Comparison of ENCODE assay signal across 26 mouse cellular contexts in the genomic region with DNA sequence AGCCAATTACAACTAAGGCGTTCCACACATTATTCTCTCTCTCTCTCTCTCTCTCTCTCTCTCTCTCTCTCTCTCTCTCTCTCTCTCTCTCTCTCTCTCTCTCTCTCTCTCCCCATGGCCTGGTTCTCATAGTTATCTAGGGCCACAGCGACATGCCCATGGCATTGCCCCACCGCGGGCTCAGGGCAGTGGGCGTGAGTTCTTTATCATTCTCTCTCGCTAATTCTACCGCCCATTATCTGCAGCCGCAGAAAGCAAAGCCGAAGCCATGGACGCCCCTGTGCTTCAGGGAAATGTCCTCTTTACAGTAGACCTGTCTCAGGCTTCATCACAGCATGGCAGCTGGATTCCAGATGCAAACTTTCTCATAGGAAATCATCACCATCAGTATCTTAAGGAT. TPM values are rescaled to one million over a fixed set of nuclear protein-coding genes. Genes with fewer than 3 reads are reported as not detected.
DNase-seq lines count a peak whose midpoint lies in the region; ATAC-seq and TF ChIP-seq lines count a peak whose summit lies in the region.
"Had no signal": no experiment of that assay in that cellular context is flagged by ENCODE, and none has a peak within 500 bp of the region (broad histone marks: within the 10 kb centered on the region; RNA-seq: fewer than 3 reads in every experiment).

No protein-coding gene starts in this region.

- H3K4me1 ChIP-seq in heart, embryonic 13.5 days = peaks cover 4% of the 10 kb centered on the region
- H3K4me1 ChIP-seq in liver, embryonic 13.5 days (replicated peaks) = peaks cover 3% of the 10 kb centered on the region
- no peaks in the 10 kb centered on the region for H3K4me1 ChIP-seq in liver, embryonic 16.5 days (ENCODE audit: control insufficient read depth, low read depth, low read length)
- no peaks in the 10 kb centered on the region; the same call in 1 of the 2 replicates for H3K4me1 ChIP-seq in cerebellum, adult 2 months (ENCODE audit: control insufficient read depth, insufficient read depth, low read length)
- H3K4me1 ChIP-seq: forebrain, embryonic 10.5 days; forebrain, embryonic 13.5 days; heart, embryonic 12.5 days; hindbrain, embryonic 12.5 days; hindbrain, embryonic 15.5 days had no signal

- peak overlapping the region; percentile 20; the same call in 1 of the 2 replicates for H3K4me2 ChIP-seq in heart, embryonic 13.5 days
- peak overlapping the region; percentile 28; the same call in 1 of the 2 replicates for H3K4me2 ChIP-seq in liver, embryonic 13.5 days
- H3K4me2 ChIP-seq in liver, embryonic 16.5 days (ENCODE audit: low read depth, low read length) = no peak overlapping the region
- H3K4me2 ChIP-seq: forebrain, embryonic 13.5 days; heart, embryonic 12.5 days; hindbrain, embryonic 12.5 days; hindbrain, embryonic 15.5 days had no signal

- H3K4me3 ChIP-seq in heart, embryonic 13.5 days = no peak overlapping the region
- H3K4me3 ChIP-seq in liver, embryonic 13.5 days (replicated peaks) = no peak overlapping the region
- H3K4me3 ChIP-seq in liver, embryonic 16.5 days (ENCODE audit: low read depth, low read length) = no peak overlapping the region
- H3K4me3 ChIP-seq in cerebellum, adult 2 months (replicated peaks; ENCODE audit: insufficient read depth, low read depth, low read length) = no peak overlapping the region
- H3K4me3 ChIP-seq: forebrain, embryonic 10.5 days; forebrain, embryonic 13.5 days; heart, embryonic 12.5 days; hindbrain, embryonic 12.5 days; hindbrain, embryonic 15.5 days had no signal

- H3K9ac ChIP-seq in heart, embryonic 13.5 days = no peak overlapping the region
- no peak overlapping the region for H3K9ac ChIP-seq in liver, embryonic 13.5 days
- no peak overlapping the region for H3K9ac ChIP-seq in liver, embryonic 16.5 days (ENCODE audit: low read depth, low read length)
- H3K9ac ChIP-seq: forebrain, embryonic 13.5 days; heart, embryonic 12.5 days; hindbrain, embryonic 12.5 days; hindbrain, embryonic 15.5 days had no signal

- no peak for TF ChIP-seq CTCF in cerebellum, adult 2 months (IDR thresholded peaks at IDR 0.05; ENCODE audit: borderline replicate concordance, insufficient read depth, low read depth, low read length)

- WGBS in heart, embryonic 13.5 days = 45% methylated on average over 10 of the region's 10 CpGs
- 26% methylated on average over 10 of the region's 10 CpGs for WGBS in liver, embryonic 13.5 days (ENCODE audit: insufficient replicate concordance)
- 48% methylated on average over 10 of the region's 10 CpGs for WGBS in liver, embryonic 16.5 days (ENCODE audit: insufficient replicate concordance)
- 88% methylated on average over 10 of the region's 10 CpGs for whole genome bisulfite sequencing in cerebellum, adult 2 months

- H3K27me3 ChIP-seq in heart, embryonic 13.5 days (replicated peaks) = no peaks in the 10 kb centered on the region
- 0 out of 2 replicates have a peak, but pooled peaks cover 3% of the 10 kb centered on the region for H3K27me3 ChIP-seq in liver, embryonic 13.5 days
- H3K27me3 ChIP-seq in liver, embryonic 16.5 days (ENCODE audit: control insufficient read depth, insufficient read depth, low read depth, low read length) = no peaks in the 10 kb centered on the region
- no peaks in the 10 kb centered on the region for H3K27me3 ChIP-seq in cerebellum, adult 2 months (ENCODE audit: control insufficient read depth, insufficient read depth, low read length)
- H3K27me3 ChIP-seq: CH12.LX; forebrain, embryonic 13.5 days; heart, embryonic 12.5 days; hindbrain, embryonic 12.5 days; hindbrain, embryonic 15.5 days; Patski had no signal

- no peak for TF ChIP-seq POLR2A in cerebellum, adult 2 months (IDR thresholded peaks at IDR 0.05; ENCODE audit: borderline replicate concordance, insufficient read depth, low read length)

- H3K36me3 ChIP-seq in heart, embryonic 13.5 days = no peaks in the 10 kb centered on the region
- H3K36me3 ChIP-seq in liver, embryonic 13.5 days = no peaks in the 10 kb centered on the region
- no peaks in the 10 kb centered on the region for H3K36me3 ChIP-seq in liver, embryonic 16.5 days (ENCODE audit: control insufficient read depth, insufficient read depth)
- H3K36me3 ChIP-seq: forebrain, embryonic 10.5 days; G1E; heart, embryonic 12.5 days; hindbrain, embryonic 12.5 days; hindbrain, embryonic 15.5 days had no signal

- DNase-seq in heart, postnatal 4 days = no peak
- peak; percentile 38 for DNase-seq in ZHBTc4 (ENCODE audit: low read depth, low spot score)
- DNase-seq in liver, embryonic 13.5 days = peak; percentile 60
- no peak for DNase-seq in cerebellum, adult 2 months
- DNase-seq in thymus, postnatal 4 days = no peak
- DNase-seq: adrenal gland, adult 8-10 months; adrenal gland, postnatal 25 days; B cell, adult 2 months; cerebellum, adult 11-12 months; cerebellum, adult 9-10 months; cerebellum, postnatal 14 days; gastrocnemius, postnatal 10 days; gastrocnemius, postnatal 36 days; heart, postnatal 14 days had no signal

- H3K9me3 ChIP-seq in heart, embryonic 13.5 days = no peaks in the 10 kb centered on the region
- no peaks in the 10 kb centered on the region for H3K9me3 ChIP-seq in liver, embryonic 13.5 days (replicated peaks)
- no peaks in the 10 kb centered on the region for H3K9me3 ChIP-seq in liver, embryonic 16.5 days (replicated peaks; ENCODE audit: control insufficient read depth, low read length)
- H3K9me3 ChIP-seq: forebrain, embryonic 10.5 days; forebrain, embryonic 13.5 days; heart, embryonic 12.5 days; hindbrain, embryonic 12.5 days; hindbrain, embryonic 15.5 days had no signal

- no peak overlapping the region for H3K27ac ChIP-seq in heart, embryonic 13.5 days (replicated peaks)
- no peak overlapping the region; the same call in 1 of the 2 replicates for H3K27ac ChIP-seq in liver, embryonic 13.5 days
- no peak overlapping the region for H3K27ac ChIP-seq in liver, embryonic 16.5 days (ENCODE audit: low read length)
- H3K27ac ChIP-seq in cerebellum, adult 2 months (ENCODE audit: insufficient read depth, low read length) = no peak overlapping the region
- H3K27ac ChIP-seq: forebrain, embryonic 10.5 days; forebrain, embryonic 13.5 days; hindbrain, embryonic 12.5 days; hindbrain, embryonic 15.5 days had no signal

- no peak for ATAC-seq in heart, embryonic 13.5 days (ENCODE audit: extremely low read depth, insufficient number of reproducible peaks, low FRiP score, low TSS enrichment)
- ATAC-seq in liver, embryonic 13.5 days (ENCODE audit: low read depth) = peak; percentile 87
- peak; percentile 50; the same call in 1 of the 2 replicates for ATAC-seq in liver, embryonic 16.5 days (ENCODE audit: low read depth)
- ATAC-seq: activated CD4-positive, CD25-positive, alpha-beta regulatory T cell, adult 4 months; forebrain, embryonic 13.5 days; forebrain, embryonic 16.5 days; Patski had no signal

RNA-seq across cellular contexts. Expression of gene Eps8, which starts 16.9 kb away (rescaled TPM):
- polyA plus RNA-seq in heart, embryonic 13.5 days (2015; fragmentation: Nextera tagmentation; extraction: Ambion mirVana) = 17.8 and 22.2 TPM in 2 replicates
- total RNA-seq in heart, postnatal 4 days (2021) = 10 to 100 TPM; 20.4 to 20.8 TPM
- polyA plus RNA-seq in liver, embryonic 13.5 days (2015; fragmentation: Nextera tagmentation; extraction: Ambion mirVana) = 1.7 and 1.9 TPM in 2 replicates
- polyA plus RNA-seq in liver, embryonic 16.5 days (2015; fragmentation: Nextera tagmentation; extraction: Ambion mirVana) = 2.3 and 3.7 TPM in 2 replicates
- polyA plus RNA-seq in cerebellum, adult 2 months (2012; rRNA removed) = 50.4 and 59.4 TPM in 2 replicates
- polyA plus RNA-seq: G1E had no signal

Comparison
In these comparisons a context has a peak if more than half of its experiments do, and no peak if none do; other contexts are left out.
1. DNase-seq: peak in ZHBTc4 (single experiment) and liver, embryonic 13.5 days (single experiment); none in heart, postnatal 4 days (single experiment), cerebellum, adult 2 months (0 of 2) and thymus, postnatal 4 days (single experiment).